Mouse (Mus musculus) T-helper 2 cell (primary cell): ENCODE data around the gene Rpp21.

Source experiments
- in situ Hi-C: fragments of 300-600 bp; cut with MboI, MseI; formaldehyde crosslinking; loops from one replicate; pipeline ENCODE4 v1.15.1; 2025; ENCODE audit warnings: high pct_unique_total_duplicates

Rpp21 gene

DNA sequence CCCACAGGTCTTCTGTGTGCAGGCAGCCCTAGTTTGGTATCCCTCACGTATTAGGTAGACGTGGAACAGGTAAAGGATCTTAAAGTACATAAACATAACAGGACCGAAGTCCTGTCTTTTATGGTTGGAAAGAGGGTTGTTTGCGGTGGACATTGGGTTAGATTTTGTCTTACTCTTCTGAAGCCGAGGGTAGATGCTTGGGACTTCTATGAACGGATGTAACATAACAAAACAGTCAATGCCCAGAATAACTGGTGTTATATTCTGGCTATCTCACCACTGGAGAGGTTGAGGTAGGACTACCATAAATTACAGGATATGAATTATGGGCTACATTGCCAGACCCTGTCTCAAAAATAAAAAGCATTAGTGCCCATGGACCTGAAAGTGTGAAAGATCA, at the start of gene Rpp21:
Gene Rpp21, minus strand, starts transcription at position 101 of the 400 bp plus-strand sequence.
- in situ Hi-C loops, result no loop called here

GRCm38 (mm10) chr17:36286390-36286789, 28.5 kb upstream of the Rpp21 start, which contains the start of gene H2-M10.2:
TSS of gene H2-M10.2 (minus strand) at chr17:36286490.
- in situ Hi-C loops, result no loop called here

DNA sequence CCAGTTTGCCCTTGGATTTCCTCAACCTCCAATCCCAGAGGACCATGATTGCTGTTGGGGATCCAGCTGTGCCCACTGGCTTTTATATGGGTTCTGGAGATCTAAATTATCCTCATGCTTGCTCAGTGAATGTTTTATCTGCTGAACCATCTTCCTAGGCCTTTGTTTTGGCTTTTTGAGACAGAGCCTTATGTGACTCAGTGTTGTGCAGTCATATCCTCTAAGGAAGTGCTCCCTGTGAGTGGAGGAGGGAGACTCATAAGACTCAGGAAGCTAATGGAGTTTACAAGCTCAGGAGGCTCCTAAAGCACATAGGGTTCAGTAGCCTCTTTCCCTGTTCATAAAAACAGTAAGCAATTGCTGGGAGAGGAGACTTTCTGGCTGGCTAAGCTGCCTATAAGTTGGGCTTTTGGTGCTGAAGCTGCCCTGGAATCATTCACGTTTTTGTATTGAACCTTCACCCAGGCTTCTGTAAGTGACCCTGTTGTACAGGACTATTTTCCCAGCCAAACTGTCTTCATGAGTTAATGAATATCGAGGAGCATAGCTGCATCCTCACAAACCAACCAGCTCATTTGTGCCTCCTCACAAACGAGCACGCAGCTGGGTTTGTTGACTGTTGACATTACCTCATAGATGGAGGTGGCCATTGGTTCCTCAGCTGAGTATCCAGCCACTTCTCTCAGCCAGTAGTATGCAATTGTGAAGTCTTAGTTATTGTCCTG, 23.8 kb upstream of the Rpp21 start:
- in situ Hi-C loops, result no loop called here

DNA sequence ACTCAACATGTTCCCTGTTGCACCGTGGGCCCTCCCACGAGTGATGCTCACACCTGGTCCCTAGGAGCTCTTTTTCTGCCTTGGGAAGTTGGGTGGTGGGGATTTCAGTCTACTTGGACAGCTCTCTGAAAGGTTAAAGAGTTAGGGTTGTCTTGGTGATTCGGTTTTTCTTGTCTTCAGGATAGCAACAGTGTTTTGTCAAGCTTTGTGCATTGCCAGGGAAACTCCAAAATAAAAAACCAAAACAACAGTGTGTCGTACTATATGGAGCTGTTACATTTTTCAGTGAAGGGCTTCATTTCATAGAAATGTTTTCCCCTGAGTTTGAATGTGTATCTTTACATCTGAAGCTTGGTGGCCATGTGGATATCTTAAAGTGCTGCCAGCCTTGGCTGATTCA, 16.9 kb upstream of the Rpp21 start:
- in situ Hi-C loops, result no loop called here

GRCm38 (mm10) chr17:36273796-36274195, 15.9 kb upstream of the Rpp21 start:
- in situ Hi-C loops, result no loop called here

DNA sequence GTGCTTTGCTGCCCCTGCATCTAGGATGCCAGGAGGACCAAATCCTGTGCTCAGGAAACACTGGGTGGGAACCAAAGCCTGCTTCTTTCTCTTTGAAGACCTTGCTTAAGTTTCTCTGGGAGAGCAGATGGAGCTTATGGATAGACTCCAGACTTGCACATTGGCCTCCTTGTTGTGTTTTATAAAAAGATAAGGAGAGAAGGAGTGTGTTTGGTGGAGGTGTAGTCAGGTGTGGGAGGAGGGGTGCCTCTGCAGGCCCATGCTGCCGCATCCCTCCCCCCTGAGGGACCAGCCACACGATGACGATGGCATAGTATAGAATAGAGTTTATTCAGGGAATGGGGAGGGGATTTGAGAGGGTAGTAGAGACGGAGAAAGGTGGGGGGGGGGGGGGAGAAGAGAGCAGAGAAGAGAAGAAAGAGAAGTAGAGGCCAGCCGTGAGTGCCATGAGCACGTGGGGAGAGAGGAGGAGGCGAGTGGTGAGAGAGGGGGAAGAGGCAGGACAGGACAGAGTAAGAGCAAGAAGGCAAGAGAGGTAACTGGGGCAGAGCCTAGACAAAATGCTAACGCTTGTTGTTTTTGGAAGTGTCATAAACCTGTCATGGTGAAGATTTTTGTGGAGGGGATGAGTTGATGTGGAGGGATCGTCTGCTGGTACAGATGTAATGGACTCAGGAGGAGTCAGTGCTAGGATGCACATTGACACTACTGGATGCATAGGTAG, 14.9 kb upstream of the Rpp21 start:
- in situ Hi-C loops, result no loop called here

GRCm38 (mm10) chr17:36271586-36272256, 13.9 kb upstream of the Rpp21 start, which contains the start of gene Trim39:
TSS of gene Trim39 (minus strand) at chr17:36272247.
- in situ Hi-C loops, result no loop called here

GRCm38 (mm10) chr17:36270956-36271585, 13.2 kb upstream of the Rpp21 start:
- in situ Hi-C loops, result no loop called here

DNA sequence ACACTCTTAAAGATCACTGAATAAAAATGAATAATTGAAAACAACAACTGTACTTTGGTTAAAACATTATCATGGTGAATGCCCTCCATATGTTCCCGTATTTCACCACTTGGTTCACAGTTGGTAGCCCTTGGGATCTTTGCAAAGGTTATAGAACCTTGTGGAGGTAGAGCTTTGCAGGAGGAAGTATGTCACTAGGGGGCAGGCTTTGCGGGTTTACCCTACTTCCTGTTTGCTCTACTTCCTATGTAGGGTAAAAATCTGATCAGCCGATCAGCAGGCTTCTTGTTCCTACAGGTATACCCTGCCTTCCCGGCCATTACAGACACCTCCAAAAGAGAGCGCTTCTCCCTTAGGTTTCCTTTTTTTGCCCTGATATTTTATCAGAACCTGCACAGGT, 8.0 kb upstream of the Rpp21 start:
- in situ Hi-C loops, result loop anchor here (10.0 kb wide), 1 partner anchor 61 kb away; no protein-coding TSS in a partner anchor

GRCm38 (mm10) chr17:36264273-36264925, 6.5 kb upstream of the Rpp21 start:
- in situ Hi-C loops, result loop anchor here (10.0 kb wide), 1 partner anchor 60 kb away; no protein-coding TSS in a partner anchor

DNA sequence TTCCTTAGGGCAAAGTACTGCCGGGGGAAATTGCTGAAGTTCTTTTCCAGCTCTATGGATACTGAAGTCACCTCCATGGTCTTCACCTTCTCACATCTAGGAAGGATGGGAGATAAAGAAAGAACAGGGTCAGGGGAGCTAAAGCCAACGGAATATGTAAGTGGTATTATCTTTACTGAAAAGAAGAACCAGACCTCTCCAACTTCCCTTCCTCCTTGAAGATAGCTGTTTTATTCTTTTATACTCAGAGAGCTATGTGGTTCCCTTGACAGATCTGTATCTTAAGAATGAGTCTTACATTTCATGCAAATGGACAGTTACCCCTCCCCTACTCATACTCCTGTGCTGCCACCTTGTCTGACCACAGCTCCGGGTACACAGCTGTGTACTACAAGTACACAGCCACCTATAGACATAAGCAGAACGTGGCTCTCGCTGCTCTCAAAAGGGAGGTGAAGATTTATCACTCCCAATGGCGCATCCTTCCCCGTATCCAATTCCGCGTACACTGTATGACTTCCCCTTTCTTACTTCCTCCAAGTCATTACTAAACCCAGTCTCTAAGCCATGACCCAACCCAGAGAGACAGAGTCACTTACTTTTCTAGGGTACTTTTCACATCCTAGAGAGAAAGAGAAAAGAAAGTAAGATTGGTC, 3.8 kb upstream of the Rpp21 start:
- in situ Hi-C loops, result loop anchor here (10.0 kb wide), 1 partner anchor 57 kb away; no protein-coding TSS in a partner anchor

- in situ Hi-C loops, result no loop called here
Measured at GRCm38 (mm10) chr17:36257241-36257947, 475 bp downstream of the Rpp21 start.

DNA sequence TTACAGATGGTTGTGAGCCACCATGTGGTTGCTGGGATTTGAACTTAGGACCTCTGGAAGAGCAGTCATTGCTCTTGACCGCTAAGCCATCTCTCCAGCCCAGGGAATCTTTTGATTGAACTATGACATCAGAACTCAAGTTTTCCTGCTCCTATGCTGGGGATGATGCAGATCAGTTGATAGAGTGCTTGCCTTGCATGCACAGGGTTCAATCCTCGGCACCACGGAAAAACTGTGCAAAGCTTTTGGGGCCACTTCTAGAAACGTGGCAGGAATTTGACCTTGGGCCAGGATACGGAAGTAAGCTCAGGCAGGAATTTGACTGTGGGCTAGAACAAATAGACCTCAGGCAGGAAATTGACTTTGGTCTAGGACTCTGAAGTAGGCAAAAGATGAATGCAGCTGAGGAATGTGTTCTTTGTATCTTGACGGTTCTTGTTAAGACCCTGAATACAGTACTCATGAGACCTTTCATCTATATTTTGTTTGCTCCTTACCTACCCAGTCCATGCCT, 4.7 kb downstream of the Rpp21 start:
- in situ Hi-C loops, result no loop called here

DNA sequence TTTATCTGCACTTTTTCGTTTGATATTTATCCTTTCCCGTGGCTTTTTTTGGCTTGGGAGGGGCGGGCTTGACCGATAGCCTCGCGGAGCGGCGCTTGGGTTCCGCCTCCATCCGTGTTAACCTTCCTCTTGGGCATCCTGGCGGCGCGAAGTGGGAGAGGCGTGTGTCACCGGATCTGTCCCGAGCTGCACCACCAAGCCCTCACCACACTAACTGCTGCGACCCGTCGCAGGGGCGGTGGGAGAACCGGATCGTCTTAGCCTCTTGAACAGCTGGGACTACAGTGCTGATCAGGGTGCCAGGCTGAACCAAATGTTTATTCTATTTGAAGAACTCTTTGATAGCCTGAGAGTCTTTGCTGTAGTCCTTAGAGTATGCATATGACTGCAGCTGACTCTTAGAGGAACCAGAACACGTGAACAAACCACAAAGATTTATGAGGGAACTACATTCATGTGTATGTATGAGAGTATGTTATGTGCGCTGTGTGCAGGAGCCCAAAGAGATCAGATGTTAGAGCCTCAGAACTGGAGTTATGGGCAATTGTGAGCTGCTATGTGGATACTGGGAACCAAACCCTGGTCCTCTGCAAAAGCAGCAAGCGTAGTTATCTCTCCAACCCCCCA, 5.5 kb downstream of the Rpp21 start:
- in situ Hi-C loops, result no loop called here

DNA sequence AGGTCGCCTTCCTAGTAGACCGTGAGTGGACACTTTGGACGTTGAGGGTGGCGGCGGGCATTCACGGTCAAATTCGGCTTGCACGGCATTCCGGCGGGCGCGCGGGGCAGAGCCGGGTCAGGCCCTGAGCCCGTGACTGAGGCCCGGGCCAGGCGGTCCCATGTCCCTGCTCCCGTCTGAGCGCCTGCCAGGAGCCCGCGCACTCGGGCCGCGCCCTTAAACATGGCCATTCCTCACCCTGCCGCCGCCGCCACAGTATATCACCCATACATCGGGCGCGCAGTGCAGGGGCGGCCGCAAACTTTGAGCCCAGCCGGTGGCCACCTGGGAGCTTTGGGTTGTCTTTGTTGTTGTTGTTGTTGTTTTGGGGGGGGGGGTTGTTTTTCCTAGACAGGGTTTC, 9.0 kb downstream of the Rpp21 start:
- in situ Hi-C loops, result no loop called here

DNA sequence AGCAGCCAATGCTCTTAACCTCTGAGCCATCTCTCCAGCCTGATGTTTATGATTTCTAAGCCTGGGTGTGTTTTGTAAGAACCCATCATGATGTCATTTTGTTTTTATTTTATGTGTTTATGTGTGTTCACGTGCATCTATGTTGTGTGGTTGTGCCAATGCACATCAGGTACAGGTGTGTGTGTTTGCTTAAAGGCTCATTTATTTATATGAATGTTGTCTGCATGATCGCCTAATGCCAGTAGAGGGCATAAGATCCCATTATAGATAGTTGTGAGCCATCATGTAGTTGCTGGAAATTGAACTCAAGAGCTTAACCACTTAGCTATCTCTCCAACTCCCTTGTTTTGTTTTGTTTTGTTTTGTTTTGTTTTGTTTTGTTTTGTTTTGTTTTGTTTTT, 12.1 kb downstream of the Rpp21 start:
- in situ Hi-C loops, result no loop called here

GRCm38 (mm10) chr17:36244031-36244430, 13.8 kb downstream of the Rpp21 start:
- in situ Hi-C loops, result no loop called here

DNA sequence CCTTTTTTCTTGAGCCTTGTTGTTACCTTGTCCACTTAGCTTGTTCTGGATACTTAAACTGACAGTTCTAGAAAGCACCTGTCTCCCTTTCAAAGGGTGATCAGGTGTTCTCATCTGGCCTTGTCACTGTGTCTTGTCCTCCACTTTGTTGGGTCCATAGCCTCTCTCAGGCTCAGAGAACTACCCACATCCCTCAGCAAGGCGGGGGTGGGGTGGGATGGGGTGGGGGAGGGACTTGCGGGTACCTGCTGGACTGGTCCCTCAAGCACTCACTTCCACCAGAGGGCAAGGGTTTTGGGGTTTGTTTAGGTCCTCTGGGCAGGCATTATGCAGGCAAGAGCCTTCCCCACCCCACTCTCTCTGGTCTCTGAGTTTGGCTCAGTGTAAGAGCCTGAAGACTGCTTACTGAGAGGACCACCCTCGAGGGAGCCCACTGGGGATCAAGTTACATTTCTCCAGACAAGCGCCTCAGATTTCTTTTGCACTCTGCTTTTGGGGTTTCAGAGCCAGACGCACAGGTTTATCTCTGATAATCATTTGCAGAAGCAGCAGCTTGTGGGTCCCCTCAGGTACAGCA, 17.1 kb downstream of the Rpp21 start:
- in situ Hi-C loops, result no loop called here

DNA sequence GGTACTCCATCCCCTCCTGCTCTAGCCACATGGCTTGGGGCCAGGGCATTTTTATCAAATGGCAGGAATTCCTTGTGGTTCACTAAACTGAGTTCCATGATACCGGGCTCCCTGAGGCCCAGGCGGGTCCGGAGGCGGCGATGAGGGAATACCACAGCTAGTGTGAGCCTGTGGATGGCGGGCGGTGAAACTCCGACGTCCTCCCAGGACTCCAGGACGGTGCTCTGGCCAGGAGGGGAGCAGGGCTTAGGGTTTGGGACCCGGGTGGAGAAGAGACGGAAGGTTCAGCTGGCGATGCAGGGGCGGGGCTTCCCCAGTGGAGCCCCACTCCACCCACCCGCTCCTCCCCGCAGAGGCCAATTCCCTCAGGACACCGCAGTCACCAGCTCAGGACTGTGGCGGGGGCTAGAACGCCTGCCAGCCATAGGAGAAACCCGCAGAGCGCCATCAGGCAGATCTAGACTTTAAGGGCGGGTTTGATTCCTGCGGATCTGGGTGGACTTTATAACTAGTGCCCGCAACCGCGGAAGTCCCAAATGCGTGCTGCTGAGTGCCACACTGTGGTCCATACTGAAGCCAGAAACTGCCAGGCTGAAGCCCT, 20.4 kb downstream of the Rpp21 start:
- in situ Hi-C loops, result no loop called here
